Mouse (Mus musculus): ENCODE measurements at regions not wholly inside any gene's neighbourhood (a gene's known extent, or its start where the extent isn't known, plus 50 kb on each side); places are given as distances from the start of the nearest gene placed in this dataset.

GRCm38 (mm10) chr13:107362806-107363687, 341.1 kb upstream of the Kif2a start:
- intact Hi-C loops (cut with DNase I) = no loop called here
- peak; percentile 42 for DNase-seq

- intact Hi-C loops (cut with DNase I) = no loop called here
- DNase-seq = no peak
Measured at GRCm38 (mm10) chr13:107340802-107341364, 319.0 kb upstream of the Kif2a start.

GRCm38 (mm10) chr13:107338111-107338510, 316.2 kb upstream of the Kif2a start:
- intact Hi-C loops (cut with DNase I) = no loop called here
- DNase-seq = no peak

GRCm38 (mm10) chr13:107337111-107337510, 315.2 kb upstream of the Kif2a start:
- intact Hi-C loops (cut with DNase I) = no loop called here
- DNase-seq = no peak

- intact Hi-C loops (cut with DNase I) = loop anchor here (5.0 to 10.0 kb wide), 2 partner anchors 575 to 823 kb away; no protein-coding TSS in a partner anchor
- DNase-seq = no peak
Measured at GRCm38 (mm10) chr13:107329348-107329747, 307.4 kb upstream of the Kif2a start.

- DNase-seq = peak; percentile 76
- intact Hi-C loops (cut with DNase I) = loop anchor here (5.0 to 10.0 kb wide), 2 partner anchors 579 to 826 kb away; no protein-coding TSS in a partner anchor
Measured at GRCm38 (mm10) chr13:107325707-107326495, 304.0 kb upstream of the Kif2a start.

GRCm38 (mm10) chr13:107314746-107315145, 292.8 kb upstream of the Kif2a start:
- intact Hi-C loops (cut with DNase I) = no loop called here
- no peak for DNase-seq

GRCm38 (mm10) chr13:107308958-107309639, 287.2 kb upstream of the Kif2a start:
- peak; percentile 7 for DNase-seq
- intact Hi-C loops (cut with DNase I) = loop anchor here (10.0 kb wide), 1 partner anchor 194 kb away; no protein-coding TSS in a partner anchor

GRCm38 (mm10) chr13:107308404-107308803, 286.5 kb upstream of the Kif2a start:
- no peak for DNase-seq
- intact Hi-C loops (cut with DNase I) = loop anchor here (10.0 kb wide), 1 partner anchor 194 kb away; no protein-coding TSS in a partner anchor

- no peak for DNase-seq
- intact Hi-C loops (cut with DNase I) = loop anchor here (10.0 kb wide), 1 partner anchor 192 kb away; no protein-coding TSS in a partner anchor
Measured at GRCm38 (mm10) chr13:107306958-107307357, 285.0 kb upstream of the Kif2a start.

GRCm38 (mm10) chr13:107306232-107306631, 284.3 kb upstream of the Kif2a start:
- DNase-seq = no peak
- intact Hi-C loops (cut with DNase I) = loop anchor here (10.0 kb wide), 1 partner anchor 191 kb away; no protein-coding TSS in a partner anchor

GRCm38 (mm10) chr13:107305738-107306137, 283.8 kb upstream of the Kif2a start:
- no peak for DNase-seq
- intact Hi-C loops (cut with DNase I) = loop anchor here (10.0 kb wide), 1 partner anchor 191 kb away; no protein-coding TSS in a partner anchor

GRCm38 (mm10) chr13:107303878-107304277, 282.0 kb upstream of the Kif2a start:
- intact Hi-C loops (cut with DNase I) = loop anchor here (10.0 kb wide), 1 partner anchor 189 kb away; no protein-coding TSS in a partner anchor
- DNase-seq = no peak

GRCm38 (mm10) chr13:107303322-107303721, 281.4 kb upstream of the Kif2a start:
- DNase-seq = no peak
- intact Hi-C loops (cut with DNase I) = loop anchor here (10.0 kb wide), 1 partner anchor 189 kb away; no protein-coding TSS in a partner anchor

GRCm38 (mm10) chr13:107300792-107301191, 278.9 kb upstream of the Kif2a start:
- no peak for DNase-seq
- intact Hi-C loops (cut with DNase I) = loop anchor here (10.0 kb wide), 1 partner anchor 186 kb away; no protein-coding TSS in a partner anchor

- no peak for DNase-seq
- intact Hi-C loops (cut with DNase I) = no loop called here
Measured at GRCm38 (mm10) chr13:107264581-107264980, 242.7 kb upstream of the Kif2a start.

GRCm38 (mm10) chr13:107261479-107262050, 239.6 kb upstream of the Kif2a start:
- intact Hi-C loops (cut with DNase I) = no loop called here
- DNase-seq = no peak

- intact Hi-C loops (cut with DNase I) = no loop called here
- no peak for DNase-seq
Measured at GRCm38 (mm10) chr13:107260274-107260673, 238.3 kb upstream of the Kif2a start.

GRCm38 (mm10) chr13:107247792-107248505, 226.0 kb upstream of the Kif2a start:
- no peak for DNase-seq
- intact Hi-C loops (cut with DNase I) = no loop called here
